Mouse (Mus musculus) bone marrow, adult 2 months (tissue): Measurements from ENCODE around the gene Mrpl54. TPM values are rescaled to one million over a fixed set of nuclear protein-coding genes. Genes with fewer than 3 reads are reported as not detected.

ENCODE experiments used
- H3K27ac ChIP-seq: fragments of 200-500 bp; 2 replicates; pipeline ENCODE4 v1.5.1; 2012; ENCODE audit warnings: low read depth, mild to moderate bottlenecking, control low read depth, inconsistent platforms, low read length; ENCODE audit not compliant: control insufficient read depth, poor library complexity, insufficient read depth
- H3K4me1 ChIP-seq: fragments of 200-500 bp; 2 replicates; pipeline ENCODE4 v1.6.1; 2011; ENCODE audit warnings: low read length; ENCODE audit not compliant: control insufficient read depth, insufficient read depth
- H3K4me3 ChIP-seq: fragments of 200-500 bp; replicated peaks from 2 replicates; pipeline ENCODE3; 2011; ENCODE audit warnings: mild to moderate bottlenecking, low read depth, low read length, control low read depth; ENCODE audit not compliant: control insufficient read depth
- CTCF ChIP-seq: fragments of 200-500 bp; IDR thresholded peaks from 2 replicates; pipeline ENCODE4 v1.5.1; 2011; ENCODE audit warnings: low read length, control low read depth; ENCODE audit not compliant: control insufficient read depth, insufficient read depth
- POLR2A ChIP-seq: fragments of 200-500 bp; IDR thresholded peaks from 2 replicates; pipeline ENCODE4 v1.6.1; 2011; ENCODE audit warnings: low read depth, mild to moderate bottlenecking, control low read depth, low read length, borderline replicate concordance; ENCODE audit not compliant: control insufficient read depth
- WGBS: fragments of 180-500 bp; shearing (Covaris S2); methylation state at CpG from one replicate; pipeline ENCODE4 v1.1.7; 2018; 5-methylcytosine and 5-hydroxymethylcytosine counted together
- polyA plus RNA-seq: library from polyadenylated mRNA; stranded (reverse); fragments of >200 nt; gene quantifications from 2 replicates; pipeline ENCODE4 v1.2.4, GENCODE M21; 2011; ENCODE audit warnings: low replicate concordance; ENCODE audit not compliant: missing spikeins, insufficient read depth, insufficient read length

Gene Mrpl54
- polyA plus RNA-seq, 1 experiment, result 75.4 TPM

GRCm38 (mm10) chr10:81291511-81292104 lies 24.9 kb upstream of the Mrpl54 start, which contains the start of gene Tjp3:
Gene Tjp3 (minus strand): TSS chr10:81291581.
- Histone ChIP-seq H3K4me3 (peak within 1 kb of the TSS; percentile 3), H3K27ac (peak within 1 kb of the TSS; percentile 76), H3K4me1 (peaks cover 17% of the 10 kb centered on the region)
- TF ChIP-seq CTCF (no peak), POLR2A (no peak)
- WGBS, result 18% methylated on average over 9 of the region's 9 CpGs

- Histone ChIP-seq H3K27ac (peak overlapping the region; percentile 76), H3K4me1 (peaks cover 10% of the 10 kb centered on the region), H3K4me3 (peak overlapping the region; percentile 3)
- WGBS, result 20% methylated on average over 24 of the region's 24 CpGs
- TF ChIP-seq POLR2A, result 0 out of 2 replicates have a peak, but pooled peaks have one; percentile 21
- no peak for TF ChIP-seq CTCF
Measured at GRCm38 (mm10) chr10:81290698-81291460, 24.1 kb upstream of the Mrpl54 start.

- TF ChIP-seq POLR2A (no peak), CTCF (no peak)
- no peak overlapping the region for H3K4me3 ChIP-seq
- 71% methylated on average over 14 of the region's 14 CpGs for WGBS
- H3K4me1 ChIP-seq, result peaks cover 7% of the 10 kb centered on the region
- H3K27ac ChIP-seq, result no peak overlapping the region
Measured at GRCm38 (mm10) chr10:81289811-81290210, 23.1 kb upstream of the Mrpl54 start.

- no peak for TF ChIP-seq POLR2A
- peak; percentile 95 for TF ChIP-seq CTCF
- Histone ChIP-seq H3K4me3 (no peak overlapping the region), H3K4me1 (peaks cover 4% of the 10 kb centered on the region; the same call in 1 of the 2 replicates), H3K27ac (no peak overlapping the region)
- 15% methylated on average over 7 of the region's 7 CpGs for WGBS
Measured at GRCm38 (mm10) chr10:81289278-81289677, 22.5 kb upstream of the Mrpl54 start.

- Histone ChIP-seq H3K4me3 (no peak overlapping the region), H3K4me1 (peaks cover 4% of the 10 kb centered on the region; the same call in 1 of the 2 replicates), H3K27ac (no peak overlapping the region)
- TF ChIP-seq POLR2A, result no peak
- TF ChIP-seq CTCF, result peak; percentile 46; the same call in 1 of the 2 replicates
- WGBS, result 38% methylated on average over 6 of the region's 6 CpGs
Measured at GRCm38 (mm10) chr10:81288601-81289000, 21.9 kb upstream of the Mrpl54 start.

GRCm38 (mm10) chr10:81287513-81288157 lies 20.9 kb upstream of the Mrpl54 start:
- TF ChIP-seq CTCF (peak; percentile 91), POLR2A (no peak)
- H3K4me3 ChIP-seq, result no peak overlapping the region
- peaks cover 4% of the 10 kb centered on the region; the same call in 1 of the 2 replicates for H3K4me1 ChIP-seq
- H3K27ac ChIP-seq, result no peak overlapping the region
- 66% methylated on average over 8 of the region's 8 CpGs for WGBS

- peaks cover 4% of the 10 kb centered on the region; the same call in 1 of the 2 replicates for H3K4me1 ChIP-seq
- no peak for TF ChIP-seq POLR2A
- TF ChIP-seq CTCF, result no peak
Measured at GRCm38 (mm10) chr10:81286586-81286985, 19.9 kb upstream of the Mrpl54 start.

GRCm38 (mm10) chr10:81285694-81286450 lies 19.1 kb upstream of the Mrpl54 start:
- TF ChIP-seq CTCF (no peak), POLR2A (peak; percentile 21; the same call in 1 of the 2 replicates)
- Histone ChIP-seq H3K27ac (peak overlapping the region; percentile 16; the same call in 1 of the 2 replicates), H3K4me3 (peak overlapping the region; percentile 69), H3K4me1 (no peaks in the 10 kb centered on the region)
- WGBS, result 2% methylated on average over 54 of the region's 54 CpGs

More at GRCm38 (mm10) chr10:81286586-81286985, 19.9 kb upstream of the Mrpl54 start:
- H3K4me3 ChIP-seq, result no peak overlapping the region
- H3K27ac ChIP-seq, result no peak overlapping the region
- 35% methylated on average over 6 of the region's 6 CpGs for WGBS
